Mouse (Mus musculus) heart, adult 11 months (tissue): ENCODE data around the gene Hmgn5.

Experiments used
- DNase-seq: peaks from one replicate; pipeline ENCODE4 v3.0.0; 2022

Gene Hmgn5

GRCm38 (mm10) chrX:109013283-109013682, at the start of gene Hmgn5:
Gene Hmgn5 (minus strand): TSS chrX:109013404.
- peak; percentile 99 for DNase-seq

- no peak for DNase-seq
These were observed 34.6 kb upstream of the Hmgn5 start for GRCm38 (mm10) chrX:109047773-109048172.

GRCm38 (mm10) chrX:109026224-109026623, 13.0 kb upstream of the Hmgn5 start:
- no peak for DNase-seq

- no peak for DNase-seq
These were observed 7.7 kb upstream of the Hmgn5 start for GRCm38 (mm10) chrX:109020858-109021257.

- DNase-seq, result no peak
These were observed 962 bp upstream of the Hmgn5 start for GRCm38 (mm10) chrX:109014166-109014565.

GRCm38 (mm10) chrX:109013686-109014085, 482 bp upstream of the Hmgn5 start:
- DNase-seq, result no peak

- peak; percentile 96 for DNase-seq
These were observed 703 bp downstream of the Hmgn5 start for GRCm38 (mm10) chrX:109012371-109013031.

- DNase-seq, result peak; percentile 78
These were observed 1.5 kb downstream of the Hmgn5 start for GRCm38 (mm10) chrX:109011611-109012185.

GRCm38 (mm10) chrX:109001277-109001676, 11.9 kb downstream of the Hmgn5 start:
- DNase-seq, result peak; percentile 87
